Comparison of ENCODE assay signal across 24 mouse cellular contexts in the genomic region with DNA sequence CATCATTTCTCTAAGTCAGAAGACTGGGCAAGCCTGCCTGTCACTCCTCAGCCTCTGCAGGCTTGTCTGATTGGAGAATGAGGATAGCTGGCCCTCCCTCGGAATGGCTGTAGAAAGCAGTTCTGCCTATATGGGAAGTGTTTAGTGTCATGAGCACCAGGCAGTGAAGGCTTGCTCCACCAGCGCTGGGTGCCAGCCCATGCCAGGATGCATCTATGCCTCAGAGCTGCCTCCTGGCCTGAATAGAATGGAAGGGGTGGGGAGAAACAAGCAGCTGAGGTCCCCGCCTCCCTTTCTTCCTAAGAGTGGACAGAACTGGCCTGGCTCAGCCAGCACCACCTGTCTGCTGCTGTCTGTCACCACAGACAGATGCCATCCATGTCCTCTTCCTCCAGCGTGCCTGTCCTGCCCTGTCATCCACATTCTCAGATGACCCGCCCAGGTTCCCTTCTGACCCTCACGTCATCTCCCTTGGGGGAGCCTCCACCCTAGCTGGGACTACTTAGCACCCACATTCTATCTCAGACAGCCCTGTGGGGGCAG. TPM values are rescaled to one million over a fixed set of nuclear protein-coding genes. Genes with fewer than 3 reads are reported as not detected.
DNase-seq lines count a peak whose midpoint lies in the region; ATAC-seq lines count a peak whose summit lies in the region.
"Had no signal": no experiment of that assay in that cellular context is flagged by ENCODE, and none has a peak within 500 bp of the region (broad histone marks: within the 10 kb centered on the region; RNA-seq: fewer than 3 reads in every experiment).

No protein-coding gene starts in this region.

- peaks cover 6% of the 10 kb centered on the region for H3K4me1 ChIP-seq in heart, embryonic 11.5 days (ENCODE audit: control insufficient read depth, insufficient read depth, low read length)
- H3K4me1 ChIP-seq in midbrain, embryonic 10.5 days: 0 out of 2 replicates have a peak, but pooled peaks cover 2% of the 10 kb centered on the region
- H3K4me1 ChIP-seq in midbrain, embryonic 16.5 days (ENCODE audit: control insufficient read depth, insufficient read depth, low read length): no peaks in the 10 kb centered on the region
- peaks cover 7% of the 10 kb centered on the region; the same call in 1 of the 2 replicates for H3K4me1 ChIP-seq in stomach, embryonic 16.5 days (ENCODE audit: control insufficient read depth, insufficient read depth, low read length)

- no peak overlapping the region for H3K9ac ChIP-seq in heart, embryonic 11.5 days (ENCODE audit: low read depth, low read length)
- H3K9ac ChIP-seq in midbrain, embryonic 16.5 days (ENCODE audit: low read depth, low read length): no peak overlapping the region
- H3K9ac ChIP-seq in stomach, embryonic 16.5 days (ENCODE audit: low read length): 0 out of 2 replicates have a peak overlapping the region, but pooled peaks have one; percentile 18
- H3K9ac ChIP-seq: hindbrain, embryonic 13.5 days; neural tube, embryonic 15.5 days had no signal

- H3K27ac ChIP-seq in heart, embryonic 11.5 days (ENCODE audit: low read depth, low read length): no peak overlapping the region
- 0 out of 2 replicates have a peak overlapping the region, but pooled peaks have one; percentile 7 for H3K27ac ChIP-seq in midbrain, embryonic 10.5 days (replicated peaks)
- H3K27ac ChIP-seq in midbrain, embryonic 16.5 days (ENCODE audit: low read length): no peak overlapping the region
- H3K27ac ChIP-seq in stomach, embryonic 16.5 days (ENCODE audit: low read length): no peak overlapping the region
- H3K27ac ChIP-seq: hindbrain, embryonic 13.5 days; left cerebral cortex, adult 2 months; neural tube, embryonic 15.5 days had no signal

- WGBS in heart, embryonic 11.5 days (ENCODE audit: insufficient replicate concordance): 55% methylated on average over 6 of the region's 6 CpGs
- 68% methylated on average over 6 of the region's 6 CpGs for WGBS in midbrain, embryonic 10.5 days
- 68% methylated on average over 6 of the region's 6 CpGs for WGBS in midbrain, embryonic 16.5 days
- 64% methylated on average over 6 of the region's 6 CpGs for WGBS in stomach, embryonic 16.5 days

- peak; percentile 94 for DNase-seq in heart, adult 11 months
- DNase-seq in midbrain, embryonic 10.5 days (ENCODE audit: low spot score): no peak
- DNase-seq in gastrocnemius, postnatal 25 days: peak; percentile 52
- DNase-seq in left cerebral cortex, postnatal 14 days (ENCODE audit: low spot score in 2 of 2): no peak
- no peak for DNase-seq in retina, embryonic 14.5 days (ENCODE audit: low spot score)
- DNase-seq: adrenal gland, postnatal 14 days; cerebellum, adult 9-10 months; kidney, adult 8-10 months; kidney, postnatal 10 days; left cerebral cortex, postnatal 4 days; lung, adult 18-20 months; midbrain, embryonic 14.5 days; spleen, adult 18-20 months; thymus, postnatal 14 days had no signal

- no peaks in the 10 kb centered on the region for H3K9me3 ChIP-seq in heart, embryonic 11.5 days (replicated peaks; ENCODE audit: control insufficient read depth, low read length)
- H3K9me3 ChIP-seq in midbrain, embryonic 10.5 days (replicated peaks): no peaks in the 10 kb centered on the region
- no peaks in the 10 kb centered on the region for H3K9me3 ChIP-seq in midbrain, embryonic 16.5 days (replicated peaks; ENCODE audit: control insufficient read depth, low read length, poor library complexity, severe bottlenecking)
- H3K9me3 ChIP-seq in stomach, embryonic 16.5 days (replicated peaks; ENCODE audit: control insufficient read depth, low read length): no peaks in the 10 kb centered on the region
- H3K9me3 ChIP-seq: hindbrain, embryonic 13.5 days; neural tube, embryonic 15.5 days had no signal

- no peak overlapping the region for H3K4me3 ChIP-seq in heart, embryonic 11.5 days (ENCODE audit: low read depth, low read length)
- no peak overlapping the region for H3K4me3 ChIP-seq in midbrain, embryonic 10.5 days
- no peak overlapping the region for H3K4me3 ChIP-seq in midbrain, embryonic 16.5 days (ENCODE audit: low read depth, low read length)
- no peak overlapping the region for H3K4me3 ChIP-seq in stomach, embryonic 16.5 days (replicated peaks; ENCODE audit: low read length)
- H3K4me3 ChIP-seq: hindbrain, embryonic 13.5 days; left cerebral cortex, adult 2 months; neural tube, embryonic 15.5 days had no signal

- intact Hi-C loops in left cerebral cortex, postnatal 14 days (cut with DNase I): no loop called here

- no peaks in the 10 kb centered on the region for H3K36me3 ChIP-seq in heart, embryonic 11.5 days (ENCODE audit: control insufficient read depth, insufficient read depth, low read length)
- no peaks in the 10 kb centered on the region for H3K36me3 ChIP-seq in midbrain, embryonic 10.5 days
- no peaks in the 10 kb centered on the region for H3K36me3 ChIP-seq in midbrain, embryonic 16.5 days (ENCODE audit: control insufficient read depth, insufficient read depth, low read length)
- H3K36me3 ChIP-seq in stomach, embryonic 16.5 days (ENCODE audit: control insufficient read depth, insufficient read depth, low read length): no peaks in the 10 kb centered on the region
- H3K36me3 ChIP-seq: hindbrain, embryonic 13.5 days; neural tube, embryonic 15.5 days had no signal

- no peaks in the 10 kb centered on the region for H3K27me3 ChIP-seq in heart, embryonic 11.5 days (ENCODE audit: control insufficient read depth, insufficient read depth, low read length)
- H3K27me3 ChIP-seq in midbrain, embryonic 10.5 days (ENCODE audit: low read depth, poor library complexity, severe bottlenecking): no peaks in the 10 kb centered on the region
- H3K27me3 ChIP-seq in midbrain, embryonic 16.5 days (ENCODE audit: control insufficient read depth, insufficient read depth, low read depth, low read length): no peaks in the 10 kb centered on the region
- H3K27me3 ChIP-seq in stomach, embryonic 16.5 days (ENCODE audit: control insufficient read depth, insufficient read depth, low read length): no peaks in the 10 kb centered on the region
- H3K27me3 ChIP-seq: hindbrain, embryonic 13.5 days; neural tube, embryonic 15.5 days had no signal

- H3K4me2 ChIP-seq in heart, embryonic 11.5 days: no peak overlapping the region
- no peak overlapping the region for H3K4me2 ChIP-seq in midbrain, embryonic 16.5 days (ENCODE audit: low read length)
- no peak overlapping the region for H3K4me2 ChIP-seq in stomach, embryonic 16.5 days (ENCODE audit: low read depth, low read length)
- H3K4me2 ChIP-seq: hindbrain, embryonic 13.5 days; liver, embryonic 11.5 days; neural tube, embryonic 15.5 days had no signal

- no peak for ATAC-seq in heart, embryonic 11.5 days (replicated peaks; ENCODE audit: insufficient number of reproducible peaks, low FRiP score, low TSS enrichment)
- no peak for ATAC-seq in midbrain, embryonic 16.5 days
- ATAC-seq in stomach, embryonic 16.5 days (ENCODE audit: insufficient read depth, low FRiP score): no peak
- ATAC-seq: inflammation-experienced regulatory T-cells, adult 6 months had no signal

RNA-seq across cellular contexts. Expression of gene Pacsin2, which starts 4.9 kb away (rescaled TPM):
- polyA plus RNA-seq in heart, embryonic 11.5 days (2014; fragmentation: Nextera tagmentation; extraction: Ambion mirVana): 55.0 and 60.0 TPM in 2 replicates
- 55.6 TPM in 2 replicates for polyA plus RNA-seq in midbrain, embryonic 10.5 days (2016; fragmentation: Nextera tagmentation; extraction: Ambion mirVana)
- 23.4 and 23.5 TPM in 2 replicates for polyA plus RNA-seq in midbrain, embryonic 16.5 days (2015; fragmentation: Nextera tagmentation; extraction: Ambion mirVana)
- 10 to 100 TPM; 51.6 to 53.8 TPM for total RNA-seq in gastrocnemius, postnatal 25 days (2021)
- polyA plus RNA-seq in stomach, embryonic 16.5 days (2015; fragmentation: Nextera tagmentation; extraction: Ambion mirVana): 64.5 and 67.9 TPM in 2 replicates
- 10 to 100 TPM; 75.8 to 77.4 TPM for total RNA-seq in left cerebral cortex, postnatal 14 days (2021)

RNA-seq across cellular contexts. Expression of gene Ttll1, which starts 41.3 kb away (rescaled TPM):
- 18.7 and 20.4 TPM in 2 replicates for polyA plus RNA-seq in heart, embryonic 11.5 days (2014; fragmentation: Nextera tagmentation; extraction: Ambion mirVana)
- 34.3 and 42.6 TPM in 2 replicates for polyA plus RNA-seq in midbrain, embryonic 10.5 days (2016; fragmentation: Nextera tagmentation; extraction: Ambion mirVana)
- polyA plus RNA-seq in midbrain, embryonic 16.5 days (2015; fragmentation: Nextera tagmentation; extraction: Ambion mirVana): 130 TPM in 2 replicates
- total RNA-seq in gastrocnemius, postnatal 25 days (2021): 1 to 10 TPM; 2.2 to 6.3 TPM
- polyA plus RNA-seq in stomach, embryonic 16.5 days (2015; fragmentation: Nextera tagmentation; extraction: Ambion mirVana): 20.9 and 21.0 TPM in 2 replicates
- 10 to 100 TPM; 53.9 to 56.3 TPM for total RNA-seq in left cerebral cortex, postnatal 14 days (2021)

RNA-seq across cellular contexts. Expression of gene Bik, which starts 57.3 kb away (rescaled TPM):
- 31.5 and 33.0 TPM in 2 replicates for polyA plus RNA-seq in heart, embryonic 11.5 days (2014; fragmentation: Nextera tagmentation; extraction: Ambion mirVana)
- 2.9 and 3.1 TPM in 2 replicates for polyA plus RNA-seq in midbrain, embryonic 10.5 days (2016; fragmentation: Nextera tagmentation; extraction: Ambion mirVana)
- polyA plus RNA-seq in midbrain, embryonic 16.5 days (2015; fragmentation: Nextera tagmentation; extraction: Ambion mirVana): 0.26 and 0.55 TPM in 2 replicates
- 1 to 10 TPM in 1 of 2 experiments, under 1 TPM in 1; 0.59 to 1.3 TPM for total RNA-seq in gastrocnemius, postnatal 25 days (2021)
- polyA plus RNA-seq in stomach, embryonic 16.5 days (2015; fragmentation: Nextera tagmentation; extraction: Ambion mirVana): 6.8 and 7.0 TPM in 2 replicates
- total RNA-seq in left cerebral cortex, postnatal 14 days (2021): not detected
- total RNA-seq: common myeloid progenitor, adult 5-6 weeks; layer of hippocampus, postnatal 10 days; left cerebral cortex, postnatal 4 days had no signal

Comparison
In these comparisons a context has a peak if more than half of its experiments do, and no peak if none do; other contexts are left out.
1. DNase-seq: peak in heart, adult 11 months (single experiment) and gastrocnemius, postnatal 25 days (single experiment); none in midbrain, embryonic 10.5 days (single experiment), left cerebral cortex, postnatal 14 days (0 of 2) and retina, embryonic 14.5 days (single experiment).